Mouse (Mus musculus): ENCODE data around the gene Lrfn1.

Lrfn1 gene

GRCm38 (mm10) chr7:28451531-28452360 is at the start of gene Lrfn1:
Gene Lrfn1 (plus strand): TSS chr7:28451980.
- in situ Hi-C loops (cut with MboI; ENCODE audit: unreplicated experiment in 2 of 2), result no loop called here

- in situ Hi-C loops (cut with MboI; ENCODE audit: unreplicated experiment in 2 of 2), result no loop called here
Observed at GRCm38 (mm10) chr7:28410841-28411475, 40.8 kb upstream of the Lrfn1 start.

DNA sequence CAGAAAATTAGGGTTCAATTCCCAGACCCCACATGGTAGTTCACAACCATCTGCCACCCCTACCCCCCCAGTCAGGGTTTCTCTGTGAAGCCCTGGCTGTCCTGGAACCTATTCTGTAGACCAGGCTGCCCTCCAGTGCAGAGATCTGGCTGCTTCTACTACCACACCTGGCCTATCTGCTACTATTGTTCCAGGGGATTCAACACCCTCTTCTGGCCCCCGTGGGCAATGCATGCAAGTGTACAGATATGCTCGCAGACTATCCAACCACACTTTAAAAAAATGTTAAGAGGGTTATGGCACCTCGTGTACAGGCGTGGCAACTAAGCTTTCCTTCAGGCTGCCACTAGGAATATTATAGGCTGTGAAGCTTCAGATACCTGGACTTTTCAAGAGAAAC is 39.0 kb upstream of the Lrfn1 start:
- in situ Hi-C loops (cut with MboI; ENCODE audit: unreplicated experiment in 2 of 2), result no loop called here

- in situ Hi-C loops (cut with MboI; ENCODE audit: unreplicated experiment in 2 of 2), result no loop called here
Observed at GRCm38 (mm10) chr7:28417368-28417767, 34.4 kb upstream of the Lrfn1 start.

DNA sequence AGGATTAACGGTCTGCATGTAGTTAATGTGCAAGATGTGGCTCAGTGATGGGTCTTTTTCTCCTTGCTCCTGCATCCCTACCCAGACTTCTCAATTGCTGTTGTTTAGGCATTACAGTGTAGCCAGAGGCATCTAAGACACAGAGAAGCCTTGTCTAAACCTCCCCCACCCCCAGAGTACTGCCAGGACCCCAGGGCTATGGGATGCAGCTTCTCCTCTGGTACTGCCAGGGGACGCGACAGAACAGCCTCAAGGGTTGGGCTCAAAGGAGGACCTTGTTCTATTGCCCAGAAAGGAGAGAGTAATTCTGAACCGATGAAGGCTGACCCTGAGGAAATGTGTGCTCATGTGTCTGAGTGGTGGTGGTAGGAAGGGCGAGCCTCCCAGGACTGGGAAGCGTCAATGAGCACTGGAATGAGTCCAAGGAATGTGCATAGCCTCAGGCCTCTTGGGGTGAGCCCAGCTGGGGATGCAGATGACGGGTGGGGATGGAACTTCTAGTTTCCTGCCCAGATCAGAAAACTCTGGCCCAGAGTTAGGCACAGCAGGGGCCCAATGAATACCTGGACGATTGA is 33.6 kb upstream of the Lrfn1 start:
- in situ Hi-C loops (cut with MboI; ENCODE audit: unreplicated experiment in 2 of 2), result no loop called here

DNA sequence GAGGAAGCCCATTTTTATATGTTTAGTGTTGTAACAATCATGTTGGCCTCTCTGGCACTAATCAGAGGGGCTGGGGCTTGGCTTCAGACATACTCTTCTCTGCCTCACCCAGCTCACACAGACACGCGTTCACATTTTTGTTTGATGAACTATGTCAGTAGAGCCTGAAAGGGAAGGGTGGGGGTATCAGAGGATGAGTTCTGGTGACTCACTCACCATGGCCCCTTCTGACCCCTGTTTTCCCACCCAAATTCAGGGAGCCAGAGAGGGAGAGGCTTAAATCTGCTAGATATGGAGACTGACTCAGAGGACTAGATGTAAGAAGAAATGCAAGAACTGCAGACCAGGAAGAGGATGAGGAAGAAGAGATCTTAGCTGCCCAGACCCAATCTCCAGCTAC is 32.4 kb upstream of the Lrfn1 start:
- in situ Hi-C loops (cut with MboI; ENCODE audit: unreplicated experiment in 2 of 2), result no loop called here

DNA sequence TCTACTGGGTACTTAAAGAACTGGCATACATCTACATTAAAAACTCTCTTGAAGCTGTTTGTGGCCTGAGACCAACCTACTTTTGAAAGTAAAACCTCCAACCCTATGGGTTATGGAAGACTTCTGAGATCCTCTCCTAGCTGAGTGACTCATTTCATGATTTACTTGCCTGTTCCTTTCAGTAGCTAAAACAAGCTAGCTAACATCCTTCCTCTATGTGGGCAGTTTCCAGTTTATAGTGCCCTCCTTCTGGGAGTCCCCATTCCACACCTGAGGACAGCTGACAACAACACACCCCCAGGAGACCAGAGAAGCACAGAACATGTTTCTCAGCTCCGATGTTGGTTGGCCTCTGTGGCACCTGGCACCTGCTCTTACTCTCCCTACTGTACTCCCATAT is 28.8 kb upstream of the Lrfn1 start:
- in situ Hi-C loops (cut with MboI; ENCODE audit: unreplicated experiment in 2 of 2), result no loop called here

- in situ Hi-C loops (cut with MboI; ENCODE audit: unreplicated experiment in 2 of 2), result loop anchor here in 1 of 2 experiments (25.0 kb wide), 1 partner anchor 310 kb away; the partner anchor contains the start of genes Mrps12 and Sars2
Observed at GRCm38 (mm10) chr7:28427738-28428137, 24.0 kb upstream of the Lrfn1 start.

DNA sequence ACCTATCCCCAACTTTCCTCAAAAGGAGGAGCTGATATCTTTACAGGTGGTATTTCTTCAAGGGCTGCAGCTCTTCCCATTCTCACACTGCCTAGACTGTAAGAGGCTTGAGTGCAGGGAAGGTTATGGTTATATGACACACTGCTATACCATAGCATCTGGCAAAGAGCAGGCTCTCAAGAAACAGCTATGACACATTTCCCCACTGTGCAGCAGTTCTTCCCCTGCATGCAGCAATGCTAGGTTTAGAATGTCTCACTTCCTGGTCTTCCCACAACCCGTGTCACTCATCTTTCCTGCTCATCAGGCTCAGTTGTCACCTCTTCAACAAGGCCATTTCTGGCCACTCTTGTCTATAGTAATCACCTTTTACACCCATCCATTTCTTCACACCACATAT is 21.3 kb upstream of the Lrfn1 start:
- in situ Hi-C loops (cut with MboI; ENCODE audit: unreplicated experiment in 2 of 2), result loop anchor here (10.0 to 25.0 kb wide), 2 partner anchors 56 to 307 kb away; partner anchors contain the start of genes Mrps12 (in 1 of the 2), Plekhg2 (in 1 of the 2) and Sars2 (in 1 of the 2)

GRCm38 (mm10) chr7:28432252-28432651 is 19.5 kb upstream of the Lrfn1 start:
- in situ Hi-C loops (cut with MboI; ENCODE audit: unreplicated experiment in 2 of 2), result loop anchor here (10.0 to 25.0 kb wide), 2 partner anchors 57 to 305 kb away; partner anchors contain the start of genes Mrps12 (in 1 of the 2), Plekhg2 (in 1 of the 2) and Sars2 (in 1 of the 2)

DNA sequence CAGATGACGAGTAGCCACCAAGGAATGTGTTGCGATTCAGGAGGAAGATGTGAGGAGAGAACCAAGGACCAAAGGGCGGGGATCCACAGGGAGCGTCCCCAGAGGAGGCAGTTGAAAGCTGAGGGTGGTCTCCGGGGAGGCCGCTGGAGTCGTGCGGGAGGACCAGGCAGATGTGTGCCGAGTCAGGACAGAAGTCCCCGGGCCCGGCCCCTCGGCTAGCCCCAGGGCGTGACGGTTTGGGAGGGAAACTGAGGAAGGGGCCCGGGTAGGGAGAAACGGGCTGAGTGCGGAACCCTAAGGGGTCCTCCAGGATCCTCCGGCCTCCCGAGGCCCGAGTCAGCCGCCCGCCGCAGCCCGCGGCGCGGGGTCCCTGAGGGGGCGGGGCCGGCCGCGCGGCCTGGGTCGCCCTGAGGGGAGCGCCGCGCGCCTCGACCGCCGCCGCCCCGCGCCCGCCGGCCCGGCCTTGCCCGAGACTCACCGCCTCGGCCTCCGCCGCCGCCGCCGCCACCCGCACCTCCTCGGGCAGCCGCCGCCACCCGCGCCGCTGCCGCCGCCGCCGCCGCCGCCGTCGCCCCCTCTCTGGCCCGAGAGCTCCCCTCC is 16.0 kb upstream of the Lrfn1 start:
- in situ Hi-C loops (cut with MboI; ENCODE audit: unreplicated experiment in 2 of 2), result loop anchor here (5.0 to 25.0 kb wide), 3 partner anchors 61 to 302 kb away; partner anchors contain the start of genes Mrps12 (in 1 of the 2), Plekhg2 (in 1 of the 2) and Sars2 (in 1 of the 2)

DNA sequence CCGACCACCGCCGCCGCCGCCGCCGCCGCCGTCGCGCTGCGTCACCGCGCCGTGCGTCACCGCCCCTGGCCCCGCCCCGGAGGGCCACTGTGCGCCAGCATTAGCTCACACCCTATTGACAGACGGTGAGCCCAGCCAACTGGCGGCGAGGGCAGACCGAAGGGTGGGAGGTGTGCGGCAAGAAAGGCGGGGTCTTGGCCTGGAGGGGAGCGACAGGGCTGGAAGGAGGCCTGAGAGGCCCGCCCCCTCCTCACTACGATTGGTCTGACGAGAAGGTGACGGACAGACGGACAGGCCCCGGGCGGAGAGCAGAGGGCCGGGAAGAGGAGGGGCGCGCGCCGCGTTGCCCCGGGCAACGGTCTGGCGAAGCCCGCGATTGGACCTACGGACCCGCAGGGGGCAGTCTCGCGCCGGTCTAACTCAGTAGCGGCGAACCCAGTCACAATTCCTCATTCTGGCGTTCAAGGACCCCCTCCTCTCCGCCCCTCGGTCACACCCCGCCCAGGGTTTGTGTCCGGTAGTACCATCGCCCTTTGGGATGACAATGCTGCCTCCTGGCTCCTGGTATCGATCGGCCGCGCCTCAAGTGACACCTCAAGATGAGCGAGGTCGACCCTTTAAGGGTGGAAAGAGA is 15.4 kb upstream of the Lrfn1 start:
- in situ Hi-C loops (cut with MboI; ENCODE audit: unreplicated experiment in 2 of 2), result loop anchor here (5.0 to 25.0 kb wide), 3 partner anchors 62 to 301 kb away; partner anchors contain the start of genes Mrps12 (in 1 of the 2), Plekhg2 (in 1 of the 2) and Sars2 (in 1 of the 2)

DNA sequence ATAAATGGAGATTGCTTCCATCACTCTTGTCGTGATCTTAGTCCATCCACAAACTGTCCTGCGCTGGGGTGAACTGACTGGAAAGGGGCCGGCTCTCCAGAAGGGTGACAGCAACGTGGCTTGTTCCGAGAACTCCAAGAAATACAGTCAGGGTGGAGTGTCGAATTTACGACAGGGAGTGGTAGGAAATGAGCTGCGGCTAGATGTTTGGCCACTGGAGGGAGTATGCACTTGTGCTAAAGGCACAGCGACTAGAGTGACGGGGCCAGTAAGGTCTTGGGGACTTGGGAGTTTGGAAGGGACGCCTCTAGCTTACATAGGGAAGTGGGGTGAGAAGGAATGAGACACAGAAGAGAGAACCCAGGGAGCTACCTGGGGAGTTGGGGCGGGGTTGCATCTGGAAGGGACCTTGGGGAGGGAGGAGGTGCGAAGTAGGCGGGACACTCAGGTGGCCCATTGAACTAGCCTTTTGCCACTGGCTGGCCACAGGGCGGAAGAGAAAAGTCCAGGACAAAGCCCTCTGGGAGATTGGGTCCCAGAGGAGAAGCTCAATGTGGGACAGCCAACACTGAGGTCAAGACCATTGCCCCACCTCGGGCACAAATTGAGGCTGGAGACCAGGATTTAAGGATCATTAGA is 14.7 kb upstream of the Lrfn1 start, which contains the start of gene Gmfg:
TSS of gene Gmfg (plus strand) at position 516 of the 639 bp plus-strand sequence.
- in situ Hi-C loops (cut with MboI; ENCODE audit: unreplicated experiment in 2 of 2), result loop anchor here (5.0 to 25.0 kb wide), 3 partner anchors 62 to 300 kb away; partner anchors contain the start of genes Mrps12 (in 1 of the 2), Plekhg2 (in 1 of the 2) and Sars2 (in 1 of the 2)

- in situ Hi-C loops (cut with MboI; ENCODE audit: unreplicated experiment in 2 of 2), result loop anchor here (5.0 to 25.0 kb wide), 3 partner anchors 63 to 299 kb away; partner anchors contain the start of genes Mrps12 (in 1 of the 2), Plekhg2 (in 1 of the 2) and Sars2 (in 1 of the 2)
Observed at GRCm38 (mm10) chr7:28437964-28438363, 13.8 kb upstream of the Lrfn1 start.

DNA sequence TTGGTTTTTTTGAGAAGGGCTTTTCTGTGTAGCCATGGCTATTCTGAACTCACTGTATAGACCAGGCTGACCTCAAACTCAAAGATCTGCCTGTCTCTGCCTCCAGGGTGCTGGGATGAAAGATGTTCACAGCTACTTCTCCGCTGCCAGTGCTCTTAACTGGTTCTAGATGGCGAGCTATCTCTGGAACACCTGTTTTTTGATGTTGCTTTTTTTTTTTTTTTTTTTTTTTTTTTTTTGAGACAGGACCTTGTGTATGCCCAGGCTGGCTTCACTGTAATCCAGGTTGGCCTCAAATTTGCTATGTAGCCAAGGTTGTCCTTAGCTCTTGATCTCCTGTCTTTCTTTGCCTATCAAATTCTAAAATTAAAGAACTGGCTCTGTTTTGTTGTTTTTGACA is 13.0 kb upstream of the Lrfn1 start:
- in situ Hi-C loops (cut with MboI; ENCODE audit: unreplicated experiment in 2 of 2), result loop anchor here (5.0 to 25.0 kb wide), 3 partner anchors 64 to 299 kb away; partner anchors contain the start of genes Mrps12 (in 1 of the 2), Plekhg2 (in 1 of the 2) and Sars2 (in 1 of the 2)

DNA sequence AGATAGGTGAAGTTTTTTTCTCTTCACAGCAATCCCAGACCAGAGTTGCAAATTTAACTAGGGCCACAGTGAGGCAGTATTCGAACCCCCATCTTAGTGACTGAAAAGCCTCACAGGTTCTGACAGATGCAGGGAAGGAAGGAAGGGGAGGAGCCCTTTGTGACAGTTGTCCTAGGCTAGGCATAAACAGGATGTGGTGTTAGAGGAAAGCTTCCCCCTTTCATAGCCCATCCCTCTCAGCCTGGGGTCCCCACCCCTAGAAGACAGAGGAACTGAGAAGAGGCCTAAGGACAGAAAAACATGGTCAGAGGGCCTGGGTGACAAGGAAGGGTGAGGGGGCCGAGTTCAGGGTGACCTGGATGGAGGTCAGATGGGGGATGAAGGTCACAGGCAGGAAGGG is 11.0 kb upstream of the Lrfn1 start:
- in situ Hi-C loops (cut with MboI; ENCODE audit: unreplicated experiment in 2 of 2), result loop anchor here (10.0 to 25.0 kb wide), 2 partner anchors 284 to 297 kb away; partner anchors contain the start of genes Mrps12 (in 1 of the 2) and Sars2 (in 1 of the 2)

DNA sequence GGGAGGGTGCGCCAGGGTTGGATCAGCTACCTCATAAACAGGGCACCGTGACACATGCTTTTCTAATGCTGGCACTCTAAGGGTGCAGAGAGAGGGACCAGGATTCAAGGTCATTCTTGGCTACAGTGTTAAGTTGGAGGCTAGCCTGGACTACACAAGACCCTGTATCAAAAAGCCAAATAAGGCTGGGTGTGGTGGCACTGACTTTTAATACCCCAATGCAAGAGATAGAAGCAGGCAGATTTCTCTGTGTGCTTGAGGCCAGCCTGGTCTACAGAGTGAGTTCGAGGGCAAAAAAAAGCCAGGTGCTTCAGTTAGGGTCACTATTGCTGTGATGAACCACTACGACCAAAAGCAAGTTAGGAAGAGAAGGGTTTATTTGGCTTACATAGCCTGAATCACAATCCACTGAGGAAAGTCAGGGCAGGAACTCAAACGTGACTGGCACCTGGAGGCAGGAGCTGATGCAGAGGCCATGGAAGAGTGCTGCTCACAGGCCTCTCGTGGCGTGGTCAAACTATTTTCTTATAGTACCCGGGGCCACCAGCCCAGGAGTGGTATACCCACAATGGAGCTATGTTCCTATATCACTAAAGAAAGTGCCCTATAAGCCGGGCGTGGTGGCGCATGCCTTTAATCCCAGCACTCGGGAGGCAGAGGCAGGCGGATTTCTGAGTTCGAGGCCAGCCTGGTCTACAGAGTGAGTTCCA is 9.8 kb upstream of the Lrfn1 start:
- in situ Hi-C loops (cut with MboI; ENCODE audit: unreplicated experiment in 2 of 2), result loop anchor here (10.0 to 25.0 kb wide), 2 partner anchors 283 to 295 kb away; partner anchors contain the start of genes Mrps12 (in 1 of the 2) and Sars2 (in 1 of the 2)

- in situ Hi-C loops (cut with MboI; ENCODE audit: unreplicated experiment in 2 of 2), result loop anchor here (10.0 to 25.0 kb wide), 2 partner anchors 282 to 295 kb away; partner anchors contain the start of genes Mrps12 (in 1 of the 2) and Sars2 (in 1 of the 2)
Observed at GRCm38 (mm10) chr7:28442688-28443087, 9.1 kb upstream of the Lrfn1 start.

All from v-Abl transformed pro-B cells (cell line).